ENCODE assay signal across 9 mouse cellular contexts in the genomic region with DNA sequence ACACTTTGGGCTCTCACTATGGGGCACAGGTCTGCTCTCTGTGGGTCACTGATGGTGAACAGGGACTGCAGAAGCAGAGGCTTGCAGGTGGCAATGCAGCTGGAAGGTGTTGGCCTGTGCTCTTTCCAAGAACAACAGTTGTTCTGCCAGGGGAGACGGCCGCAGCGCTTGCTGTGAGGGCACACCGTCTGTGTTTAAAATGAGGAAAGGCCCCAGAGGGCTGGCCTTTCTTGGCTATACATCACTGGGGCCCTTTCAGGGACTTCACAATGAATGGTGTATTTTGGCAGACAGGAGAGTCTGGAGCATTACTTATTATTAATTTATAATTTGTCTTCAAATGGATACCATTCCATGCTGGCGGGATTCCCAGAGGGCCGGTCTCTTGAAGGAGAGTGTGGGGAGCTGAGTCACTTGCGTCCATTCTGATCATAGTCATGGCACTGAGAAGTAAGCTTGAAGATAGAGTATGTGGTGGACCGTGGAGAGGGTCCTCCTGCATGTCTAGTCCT.
A peak's percentile ranks its signal among the peaks of the same experiment; 100 is the strongest.
DNase-seq lines count a peak whose midpoint lies in the region; ATAC-seq and TF ChIP-seq lines count a peak whose summit lies in the region.
"Had no signal": no experiment of that assay in that cellular context is flagged by ENCODE, and none has a peak within 500 bp of the region (broad histone marks: within the 10 kb centered on the region; RNA-seq: fewer than 3 reads in every experiment).

No protein-coding gene starts in this region.

- H3K27me3 ChIP-seq in kidney, embryonic 15.5 days = no peaks in the 10 kb centered on the region
- no peaks in the 10 kb centered on the region for H3K27me3 ChIP-seq in limb, embryonic 15.5 days
- H3K27me3 ChIP-seq in thymus, adult 2 months (ENCODE audit: control insufficient read depth, insufficient read depth, low read length) = no peaks in the 10 kb centered on the region

- no peak for DNase-seq in kidney, adult 8-10 months
- DNase-seq in MN1 (ENCODE audit: low spot score) = peak; percentile 12
- DNase-seq in adrenal gland, postnatal 36 days = peak; percentile 35 to 52
- DNase-seq in thymus, adult 2 months = no peak
- no peak for DNase-seq in thymus, postnatal 36 days
- DNase-seq: cerebellum, adult 9-11 months had no signal

- no peak overlapping the region for H3K4me3 ChIP-seq in kidney, embryonic 15.5 days (replicated peaks)
- H3K4me3 ChIP-seq in limb, embryonic 15.5 days = no peak overlapping the region
- H3K4me3 ChIP-seq in thymus, adult 2 months (ENCODE audit: control insufficient read depth, insufficient read depth, low read length) = no peak overlapping the region
- H3K4me3 ChIP-seq: layer of hippocampus, adult 2 months had no signal

- TF ChIP-seq POLR2A in thymus, adult 2 months (IDR thresholded peaks at IDR 0.05; ENCODE audit: control insufficient read depth, extremely low read depth, insufficient read depth, low read length, poor library complexity) = no peak

- 0 out of 2 replicates have a peak, but pooled peaks have one; percentile 29 for ATAC-seq in kidney, embryonic 15.5 days (replicated peaks; ENCODE audit: low FRiP score)
- ATAC-seq in limb, embryonic 15.5 days (ENCODE audit: insufficient number of reproducible peaks, low FRiP score, low TSS enrichment, low read depth) = peak; percentile 82; the same call in 1 of the 2 replicates

- no peak for TF ChIP-seq CTCF in thymus, adult 2 months (IDR thresholded peaks at IDR 0.05; ENCODE audit: borderline replicate concordance, control insufficient read depth, extremely low read depth, insufficient read depth, low read length, poor library complexity)

- 0 out of 2 replicates have a peak overlapping the region, but pooled peaks have one; percentile 15 for H3K4me2 ChIP-seq in kidney, embryonic 15.5 days
- H3K4me2 ChIP-seq in limb, embryonic 15.5 days = peak overlapping the region; percentile 14; the same call in 1 of the 2 replicates

- 40% methylated on average over 8 of the region's 8 CpGs for WGBS in kidney, embryonic 15.5 days
- 24% methylated on average over 8 of the region's 8 CpGs for WGBS in limb, embryonic 15.5 days
- WGBS in thymus, adult 2 months = 86% methylated on average over 8 of the region's 8 CpGs

- no peaks in the 10 kb centered on the region for H3K36me3 ChIP-seq in kidney, embryonic 15.5 days
- H3K36me3 ChIP-seq in limb, embryonic 15.5 days = no peaks in the 10 kb centered on the region
- no peaks in the 10 kb centered on the region for H3K36me3 ChIP-seq in thymus, adult 2 months (ENCODE audit: control insufficient read depth, insufficient read depth, low read length)

- H3K9me3 ChIP-seq in kidney, embryonic 15.5 days (replicated peaks) = 0 out of 2 replicates have a peak, but pooled peaks cover 3% of the 10 kb centered on the region
- no peaks in the 10 kb centered on the region for H3K9me3 ChIP-seq in limb, embryonic 15.5 days

- H3K4me1 ChIP-seq in kidney, embryonic 15.5 days = peaks cover 23% of the 10 kb centered on the region
- peaks cover 24% of the 10 kb centered on the region for H3K4me1 ChIP-seq in limb, embryonic 15.5 days
- no peaks in the 10 kb centered on the region for H3K4me1 ChIP-seq in thymus, adult 2 months (replicated peaks; ENCODE audit: control insufficient read depth, insufficient read depth, low read length)

- H3K27ac ChIP-seq in kidney, embryonic 15.5 days = no peak overlapping the region
- peak overlapping the region; percentile 22; the same call in 1 of the 2 replicates for H3K27ac ChIP-seq in limb, embryonic 15.5 days
- H3K27ac ChIP-seq in thymus, adult 2 months (ENCODE audit: control insufficient read depth, insufficient read depth, low read length) = no peak overlapping the region
- H3K27ac ChIP-seq: layer of hippocampus, adult 2 months had no signal

- no peak overlapping the region for H3K9ac ChIP-seq in kidney, embryonic 15.5 days
- no peak overlapping the region for H3K9ac ChIP-seq in limb, embryonic 15.5 days

Comparison
In these comparisons a context has a peak if more than half of its experiments do, and no peak if none do; other contexts are left out.
1. DNase-seq: peak in MN1 (single experiment) and adrenal gland, postnatal 36 days (2 of 2); none in kidney, adult 8-10 months (0 of 2), thymus, adult 2 months (single experiment) and thymus, postnatal 36 days (0 of 2).